Mouse (Mus musculus) embryonic facial prominence, embryonic 11.5 days (tissue): Measurements from ENCODE around the gene Maats1. TPM values are rescaled to one million over a fixed set of nuclear protein-coding genes. Genes with fewer than 3 reads are reported as not detected.

Experiments
- ATAC-seq: fragments of 200-750 bp; cut with Nextera tagmentation; replicated peaks from 2 replicates; pipeline ENCODE4 v1.8.0; 2017; ENCODE audit warnings: low read depth; ENCODE audit not compliant: insufficient number of reproducible peaks, low FRiP score, low TSS enrichment
- DNase-seq: peaks from one replicate; pipeline ENCODE4 v3.0.0-alpha.2; 2015; ENCODE audit warnings: low spot score
- H3K27ac ChIP-seq: fragments of 300-500 bp; sonication (generic); replicated peaks from 2 replicates; pipeline ENCODE4 v1.5.1; 2014; ENCODE audit warnings: mild to moderate bottlenecking, low read depth, low read length, control low read depth
- H3K27me3 ChIP-seq: fragments of 300-500 bp; sonication (generic); 2 replicates; pipeline ENCODE4 v1.6.1; 2014; ENCODE audit warnings: mild to moderate bottlenecking, low read length, moderate library complexity, mixed read lengths; ENCODE audit not compliant: control insufficient read depth, insufficient read depth
- H3K36me3 ChIP-seq: fragments of 300-500 bp; sonication (generic); replicated peaks from 2 replicates; pipeline ENCODE4 v1.6.1; 2014; ENCODE audit warnings: low read depth, mild to moderate bottlenecking, low read length, moderate library complexity, mixed read lengths; ENCODE audit not compliant: control insufficient read depth, insufficient read depth
- H3K4me1 ChIP-seq: fragments of 300-500 bp; sonication (generic); 2 replicates; pipeline ENCODE4 v1.6.1; 2014; ENCODE audit warnings: low read length, mixed read lengths; ENCODE audit not compliant: control insufficient read depth, insufficient read depth
- H3K4me2 ChIP-seq: fragments of 300-500 bp; sonication (generic); 2 replicates; pipeline ENCODE4 v1.6.1; 2014; ENCODE audit warnings: low read depth, mild to moderate bottlenecking, control low read depth, low read length, moderate library complexity
- H3K4me3 ChIP-seq: fragments of 300-500 bp; sonication (generic); 2 replicates; pipeline ENCODE4 v1.5.1; 2014; ENCODE audit warnings: low read depth, low read length, control low read depth
- H3K9ac ChIP-seq: fragments of 300-500 bp; sonication (generic); replicated peaks from 2 replicates; pipeline ENCODE4 v1.6.1; 2014; ENCODE audit warnings: mild to moderate bottlenecking, control low read depth, low read length
- H3K9me3 ChIP-seq: fragments of 300-500 bp; sonication (generic); replicated peaks from 2 replicates; pipeline ENCODE4 v1.6.1; 2016; ENCODE audit warnings: mild to moderate bottlenecking, low read length, inconsistent platforms, mixed read lengths; ENCODE audit not compliant: control insufficient read depth
- WGBS: fragments of 180-500 bp; shearing (Covaris S2); extraction: QIAGEN DNeasy Blood & Tissue Kit; methylation state at CpG from one replicate; pipeline ENCODE4 v1.1.7; 2014; 5-methylcytosine and 5-hydroxymethylcytosine counted together
- polyA plus RNA-seq: library from polyadenylated mRNA; unstranded; fragments of >200 nt; fragmentation: Nextera tagmentation; extraction: Ambion mirVana; gene quantifications from 2 replicates; pipeline ENCODE4 v1.2.1, GENCODE M21; 2014

The Maats1 gene
- polyA plus RNA-seq, 1 experiment from 2014 or later: 0.13 TPM

GRCm38 (mm10) chr16:38318492-38318891 lies 23.5 kb downstream of the Maats1 start:
- Histone ChIP-seq H3K9ac (no peak overlapping the region), H3K27ac (no peak overlapping the region), H3K4me1 (no peaks in the 10 kb centered on the region), H3K27me3 (no peaks in the 10 kb centered on the region), H3K4me2 (no peak overlapping the region), H3K36me3 (no peaks in the 10 kb centered on the region), H3K4me3 (no peak overlapping the region), H3K9me3 (no peaks in the 10 kb centered on the region)
- DNase-seq: no peak
- ATAC-seq: no peak
- 74% methylated on average over 9 of the region's 9 CpGs for WGBS

- Histone ChIP-seq H3K36me3 (no peaks in the 10 kb centered on the region), H3K9me3 (no peaks in the 10 kb centered on the region), H3K4me1 (no peaks in the 10 kb centered on the region; the same call in 1 of the 2 replicates), H3K27me3 (no peaks in the 10 kb centered on the region), H3K9ac (no peak overlapping the region), H3K27ac (no peak overlapping the region), H3K4me3 (no peak overlapping the region), H3K4me2 (no peak overlapping the region)
- WGBS: 85% methylated on average over 11 of the region's 11 CpGs
- no peak for ATAC-seq
- DNase-seq: no peak
These were observed 33.7 kb downstream of the Maats1 start for GRCm38 (mm10) chr16:38308195-38308594.

GRCm38 (mm10) chr16:38307651-38308050 lies 34.3 kb downstream of the Maats1 start:
- H3K4me1 ChIP-seq: no peaks in the 10 kb centered on the region; the same call in 1 of the 2 replicates
- no peaks in the 10 kb centered on the region for H3K9me3 ChIP-seq
- DNase-seq: no peak
- H3K4me3 ChIP-seq: no peak overlapping the region
- no peaks in the 10 kb centered on the region for H3K27me3 ChIP-seq
- H3K9ac ChIP-seq: no peak overlapping the region
- 49% methylated on average over 7 of the region's 7 CpGs for WGBS
- no peaks in the 10 kb centered on the region for H3K36me3 ChIP-seq
- H3K27ac ChIP-seq: no peak overlapping the region
- no peak for ATAC-seq
- no peak overlapping the region for H3K4me2 ChIP-seq

GRCm38 (mm10) chr16:38307221-38307605 lies 34.7 kb downstream of the Maats1 start:
- H3K36me3 ChIP-seq: no peaks in the 10 kb centered on the region
- H3K4me1 ChIP-seq: no peaks in the 10 kb centered on the region; the same call in 1 of the 2 replicates
- DNase-seq (no peak), ATAC-seq (peak; percentile 81)
- no peaks in the 10 kb centered on the region for H3K9me3 ChIP-seq
- H3K9ac ChIP-seq: no peak overlapping the region
- H3K4me3 ChIP-seq: no peak overlapping the region
- H3K27ac ChIP-seq: no peak overlapping the region
- no peak overlapping the region for H3K4me2 ChIP-seq
- WGBS: 34% methylated on average over 5 of the region's 5 CpGs
- no peaks in the 10 kb centered on the region for H3K27me3 ChIP-seq

- Histone ChIP-seq H3K4me3 (no peak overlapping the region), H3K27ac (no peak overlapping the region), H3K9me3 (no peaks in the 10 kb centered on the region), H3K9ac (no peak overlapping the region), H3K36me3 (no peaks in the 10 kb centered on the region), H3K4me2 (no peak overlapping the region), H3K27me3 (no peaks in the 10 kb centered on the region), H3K4me1 (no peaks in the 10 kb centered on the region; the same call in 1 of the 2 replicates)
- DNase-seq (no peak), ATAC-seq (peak; percentile 39; the same call in 1 of the 2 replicates)
- WGBS: 47% methylated on average over 18 of the region's 18 CpGs
These were observed 35.2 kb downstream of the Maats1 start for GRCm38 (mm10) chr16:38306571-38307220.

GRCm38 (mm10) chr16:38304460-38305194 lies 37.3 kb downstream of the Maats1 start:
- H3K9me3 ChIP-seq: no peaks in the 10 kb centered on the region
- no peaks in the 10 kb centered on the region; the same call in 1 of the 2 replicates for H3K4me1 ChIP-seq
- H3K4me2 ChIP-seq: no peak overlapping the region
- WGBS: 73% methylated on average over 17 of the region's 17 CpGs
- no peaks in the 10 kb centered on the region for H3K27me3 ChIP-seq
- ATAC-seq (no peak), DNase-seq (no peak)
- H3K27ac ChIP-seq: no peak overlapping the region
- H3K36me3 ChIP-seq: no peaks in the 10 kb centered on the region
- H3K9ac ChIP-seq: no peak overlapping the region
- H3K4me3 ChIP-seq: no peak overlapping the region

- ATAC-seq (no peak), DNase-seq (no peak)
- H3K4me2 ChIP-seq: no peak overlapping the region
- H3K4me3 ChIP-seq: no peak overlapping the region
- no peaks in the 10 kb centered on the region for H3K36me3 ChIP-seq
- H3K9me3 ChIP-seq: no peaks in the 10 kb centered on the region
- no peak overlapping the region for H3K9ac ChIP-seq
- 88% methylated on average over 13 of the region's 13 CpGs for WGBS
- no peaks in the 10 kb centered on the region; the same call in 1 of the 2 replicates for H3K4me1 ChIP-seq
- no peak overlapping the region for H3K27ac ChIP-seq
- no peaks in the 10 kb centered on the region for H3K27me3 ChIP-seq
These were observed 39.6 kb downstream of the Maats1 start for GRCm38 (mm10) chr16:38302367-38302766.

- Histone ChIP-seq H3K4me2 (no peak overlapping the region), H3K4me3 (no peak overlapping the region), H3K27me3 (no peaks in the 10 kb centered on the region), H3K9me3 (no peaks in the 10 kb centered on the region), H3K27ac (no peak overlapping the region), H3K4me1 (no peaks in the 10 kb centered on the region), H3K9ac (no peak overlapping the region), H3K36me3 (no peaks in the 10 kb centered on the region)
- DNase-seq (no peak), ATAC-seq (no peak)
- 84% methylated on average over 6 of the region's 6 CpGs for WGBS
These were observed 43.5 kb downstream of the Maats1 start for GRCm38 (mm10) chr16:38298410-38298809.
